Mouse (Mus musculus): ENCODE data around the gene Hist1h4b.

Gene Hist1h4b

GRCm38 (mm10) chr13:23799405-23799804 is 42.6 kb downstream of the Hist1h4b start:
- no peak for DNase-seq (ENCODE audit: low read depth, low spot score)

- no peak for DNase-seq (ENCODE audit: low read depth, low spot score)
Measured at GRCm38 (mm10) chr13:23804532-23804931, 47.7 kb downstream of the Hist1h4b start.

- no peak for DNase-seq (ENCODE audit: low read depth, low spot score)
Measured at GRCm38 (mm10) chr13:23806422-23807052, 49.7 kb downstream of the Hist1h4b start, which contains the start of gene Slc17a2. Gene Slc17a2 (plus strand): TSS chr13:23806993.
